Mouse (Mus musculus): ENCODE measurements around the gene Mamdc2. TPM values are rescaled to one million over a fixed set of nuclear protein-coding genes. Genes with fewer than 3 reads are reported as not detected.

Mamdc2 gene
- polyA plus RNA-seq, 1 experiment from 2014 or later = 1.2 TPM

DNA sequence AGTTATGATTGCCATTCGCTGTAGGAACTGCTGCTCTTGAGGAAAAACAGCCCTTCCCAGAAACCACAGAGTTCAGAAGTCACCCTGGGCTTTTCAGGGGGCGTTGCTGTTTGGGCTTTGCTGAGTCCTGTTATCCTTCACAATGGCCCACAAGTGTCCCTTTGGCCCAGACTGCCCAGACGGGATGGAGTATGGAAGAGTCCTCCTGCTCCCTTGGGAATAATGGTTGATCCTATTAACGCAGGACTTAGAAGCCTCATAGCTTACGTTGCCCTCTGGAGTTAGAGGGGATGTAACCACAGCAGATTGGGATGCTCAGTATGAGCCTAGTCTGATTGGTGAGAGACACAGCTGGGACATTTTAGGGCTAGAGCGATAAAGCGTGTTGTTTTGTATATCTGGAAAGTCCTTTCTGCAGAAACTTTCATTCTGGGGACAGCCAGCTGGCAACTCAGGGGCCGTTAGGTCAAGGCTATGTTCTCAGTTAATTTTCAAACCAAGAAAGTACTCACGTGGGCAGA, 94.3 kb downstream of the Mamdc2 start:
- Histone ChIP-seq H3K4me2 (no peak overlapping the region), H3K36me3 (no peaks in the 10 kb centered on the region), H3K4me3 (replicated peaks) (no peak overlapping the region), H3K27ac (replicated peaks) (no peak overlapping the region), H3K9me3 (replicated peaks) (no peaks in the 10 kb centered on the region), H3K4me1 (no peaks in the 10 kb centered on the region), H3K9ac (replicated peaks) (no peak overlapping the region), H3K27me3 (replicated peaks) (no peaks in the 10 kb centered on the region)
- ATAC-seq (ENCODE audit: low FRiP score) = no peak
- WGBS = 78% methylated on average over 9 of the region's 9 CpGs

DNA sequence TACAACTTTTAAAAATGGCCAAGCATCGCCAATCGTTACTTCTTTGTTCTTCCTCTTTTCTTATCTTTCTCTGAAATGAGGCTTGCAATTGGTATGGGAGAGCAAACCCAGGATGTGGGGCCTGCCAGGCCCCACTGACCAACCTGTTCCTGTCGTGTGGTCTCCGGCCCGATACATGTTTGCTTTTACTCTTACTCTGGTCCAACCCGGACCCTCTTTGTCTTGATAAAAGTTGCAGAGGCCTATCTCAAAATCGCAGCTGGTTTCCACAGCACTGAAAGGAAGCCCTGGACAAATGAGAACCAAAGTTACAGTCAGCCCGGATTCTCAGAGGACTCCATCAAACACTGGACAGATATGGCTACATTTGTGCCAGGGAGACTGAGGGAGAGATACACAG, 95.1 kb downstream of the Mamdc2 start:
- H3K4me3 ChIP-seq (replicated peaks) = no peak overlapping the region
- WGBS = 80% methylated on average over 8 of the region's 8 CpGs

DNA sequence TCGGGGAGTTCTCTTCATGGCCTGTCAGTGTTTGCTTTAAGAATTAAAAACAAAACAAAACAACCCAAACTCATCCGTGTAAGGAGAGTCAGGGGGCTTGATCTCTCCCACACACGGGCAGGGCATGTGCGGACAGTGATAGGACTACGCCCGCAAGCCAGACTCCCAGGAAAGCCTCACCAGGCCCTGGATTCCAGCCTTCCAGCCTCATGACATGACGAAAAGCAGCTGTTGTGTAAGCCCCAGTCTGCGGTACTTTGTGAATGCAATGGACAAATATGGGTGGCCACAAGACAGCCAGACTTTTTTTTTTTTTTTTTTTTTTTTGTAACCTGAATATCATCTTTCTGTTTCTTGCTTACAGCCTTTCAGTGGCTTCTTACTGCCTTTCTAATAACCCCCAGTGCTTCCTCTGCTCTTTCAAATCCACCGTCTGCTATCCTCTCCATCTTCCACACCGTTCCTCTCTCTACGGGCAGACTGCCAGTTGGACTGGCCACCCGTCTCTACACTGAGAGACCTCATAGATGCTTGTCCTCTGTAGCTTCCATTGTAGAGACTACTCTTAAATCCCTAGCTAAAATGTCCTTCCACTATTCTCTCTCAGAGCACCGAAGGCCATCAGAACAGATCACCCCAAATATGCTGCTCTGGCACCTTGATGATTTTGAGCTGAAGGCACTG, 96.3 kb downstream of the Mamdc2 start:
- no peaks in the 10 kb centered on the region for H3K9me3 ChIP-seq (replicated peaks)
- no peak overlapping the region for H3K4me2 ChIP-seq
- ATAC-seq (ENCODE audit: low FRiP score) = no peak
- H3K9ac ChIP-seq (replicated peaks) = no peak overlapping the region
- H3K27me3 ChIP-seq (replicated peaks) = no peaks in the 10 kb centered on the region
- no peaks in the 10 kb centered on the region for H3K36me3 ChIP-seq
- WGBS = 87% methylated on average over 13 of the region's 13 CpGs
- no peaks in the 10 kb centered on the region for H3K4me1 ChIP-seq
- H3K27ac ChIP-seq (replicated peaks) = no peak overlapping the region
- H3K4me3 ChIP-seq (replicated peaks) = no peak overlapping the region

More for the DNA sequence above, 95.1 kb downstream of the Mamdc2 start:
- no peak overlapping the region for H3K9ac ChIP-seq (replicated peaks)
- no peaks in the 10 kb centered on the region for H3K27me3 ChIP-seq (replicated peaks)
- ATAC-seq (ENCODE audit: low FRiP score) = no peak
- no peak overlapping the region for H3K27ac ChIP-seq (replicated peaks)
- no peaks in the 10 kb centered on the region for H3K4me1 ChIP-seq
- H3K36me3 ChIP-seq = no peaks in the 10 kb centered on the region
- no peak overlapping the region for H3K4me2 ChIP-seq
- H3K9me3 ChIP-seq (replicated peaks) = no peaks in the 10 kb centered on the region

DNA sequence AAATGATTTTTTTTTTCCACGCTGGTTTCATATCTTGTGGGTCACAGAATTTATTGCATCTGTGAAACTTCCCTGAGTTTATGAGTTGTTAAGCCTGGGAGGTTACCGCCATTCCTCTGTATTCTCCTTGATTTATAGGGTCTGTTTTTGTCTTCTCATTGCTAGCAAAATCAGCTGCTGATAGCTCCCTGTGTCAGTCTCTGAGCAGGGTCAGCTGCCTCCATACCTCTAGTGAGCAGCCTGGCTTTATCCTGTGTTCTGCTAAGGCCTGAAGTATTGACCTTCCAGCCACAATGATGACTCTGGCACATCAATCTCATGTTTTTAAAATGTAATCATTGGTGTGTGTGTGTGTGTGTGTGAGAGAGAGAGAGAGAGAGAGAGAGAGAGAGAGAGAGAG, 98.3 kb downstream of the Mamdc2 start:
- ATAC-seq (ENCODE audit: low FRiP score) = no peak
- no peak overlapping the region for H3K4me3 ChIP-seq (replicated peaks)
- H3K4me1 ChIP-seq = no peaks in the 10 kb centered on the region
- H3K9me3 ChIP-seq (replicated peaks) = no peaks in the 10 kb centered on the region
- no peak overlapping the region for H3K4me2 ChIP-seq
- no peak overlapping the region for H3K9ac ChIP-seq (replicated peaks)
- H3K27ac ChIP-seq (replicated peaks) = no peak overlapping the region
- no peaks in the 10 kb centered on the region for H3K27me3 ChIP-seq (replicated peaks)
- 36% methylated on average over 2 of the region's 2 CpGs for WGBS
- no peaks in the 10 kb centered on the region for H3K36me3 ChIP-seq

DNA sequence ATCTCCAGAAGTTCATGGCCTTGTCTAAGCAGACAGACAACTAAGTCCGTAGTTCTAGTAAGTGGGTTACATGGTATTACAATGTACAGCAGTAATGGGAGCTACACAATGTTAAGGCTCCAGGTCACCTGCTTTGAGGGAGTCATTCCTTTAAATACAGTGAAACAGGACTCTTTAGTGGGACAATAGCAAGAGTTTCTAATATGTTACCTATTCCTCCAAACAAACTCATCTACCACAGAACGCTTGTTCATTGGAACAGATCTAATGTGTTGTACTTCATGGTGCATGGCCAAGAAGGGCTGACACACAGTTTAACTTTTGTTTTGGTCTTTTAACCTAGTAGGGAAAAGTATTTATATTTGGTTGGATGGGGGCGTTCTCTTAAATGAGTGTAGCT, 105.5 kb downstream of the Mamdc2 start:
- ATAC-seq (ENCODE audit: low FRiP score) = no peak
- Histone ChIP-seq H3K4me2 (no peak overlapping the region), H3K4me3 (replicated peaks) (no peak overlapping the region), H3K9ac (replicated peaks) (no peak overlapping the region), H3K27ac (replicated peaks) (no peak overlapping the region), H3K9me3 (replicated peaks) (no peaks in the 10 kb centered on the region), H3K4me1 (no peaks in the 10 kb centered on the region), H3K27me3 (replicated peaks) (no peaks in the 10 kb centered on the region), H3K36me3 (no peaks in the 10 kb centered on the region)
- WGBS = 92% methylated on average over 3 of the region's 3 CpGs

DNA sequence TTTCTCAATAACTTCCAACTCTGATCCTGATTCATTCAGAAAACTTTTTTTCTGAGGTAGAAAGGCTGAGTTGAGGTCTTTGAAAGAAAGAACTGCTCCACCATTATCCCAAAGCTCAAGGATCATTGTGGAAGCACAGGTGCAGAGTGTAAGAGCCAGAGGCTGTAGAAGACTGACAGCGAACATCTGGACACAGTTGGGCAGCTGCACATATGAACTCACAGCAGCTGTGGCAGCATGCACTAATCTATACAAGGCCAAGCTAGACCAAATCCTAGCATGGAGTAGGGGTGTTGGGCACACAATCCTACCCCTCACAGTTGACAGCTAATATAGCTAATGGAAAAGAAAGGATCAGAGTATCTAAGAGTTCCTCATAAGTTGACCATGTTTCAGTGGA, 115.4 kb downstream of the Mamdc2 start:
- H3K9me3 ChIP-seq (replicated peaks) = no peaks in the 10 kb centered on the region
- ATAC-seq (ENCODE audit: low FRiP score) = no peak
- no peaks in the 10 kb centered on the region for H3K36me3 ChIP-seq
- H3K27ac ChIP-seq (replicated peaks) = no peak overlapping the region
- no peaks in the 10 kb centered on the region for H3K27me3 ChIP-seq (replicated peaks)
- no peak overlapping the region for H3K9ac ChIP-seq (replicated peaks)
- no peak overlapping the region for H3K4me3 ChIP-seq (replicated peaks)
- WGBS = 93% methylated on average over 1 of the region's 1 CpGs
- H3K4me2 ChIP-seq = no peak overlapping the region
- H3K4me1 ChIP-seq = no peaks in the 10 kb centered on the region

DNA sequence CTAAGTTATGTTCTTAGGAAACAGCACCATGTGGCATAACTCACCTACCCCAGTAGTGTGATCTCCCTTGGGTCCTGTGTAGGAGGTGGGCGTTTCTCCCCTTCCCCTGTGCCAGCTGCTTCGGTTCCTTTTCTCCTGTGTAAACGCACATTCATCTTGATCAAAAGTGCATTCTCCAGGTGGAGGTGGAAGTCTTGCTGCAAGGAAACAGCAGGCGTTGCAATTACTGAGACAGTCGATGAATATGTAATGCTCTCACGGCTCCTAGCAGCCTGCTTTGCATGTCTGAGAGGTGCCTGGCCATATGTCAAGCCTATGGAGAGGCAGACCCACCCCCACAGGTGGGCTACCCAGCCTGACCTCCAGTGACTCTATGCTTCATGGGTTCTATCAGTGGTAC, 117.4 kb downstream of the Mamdc2 start:
- no peak overlapping the region for H3K27ac ChIP-seq (replicated peaks)

DNA sequence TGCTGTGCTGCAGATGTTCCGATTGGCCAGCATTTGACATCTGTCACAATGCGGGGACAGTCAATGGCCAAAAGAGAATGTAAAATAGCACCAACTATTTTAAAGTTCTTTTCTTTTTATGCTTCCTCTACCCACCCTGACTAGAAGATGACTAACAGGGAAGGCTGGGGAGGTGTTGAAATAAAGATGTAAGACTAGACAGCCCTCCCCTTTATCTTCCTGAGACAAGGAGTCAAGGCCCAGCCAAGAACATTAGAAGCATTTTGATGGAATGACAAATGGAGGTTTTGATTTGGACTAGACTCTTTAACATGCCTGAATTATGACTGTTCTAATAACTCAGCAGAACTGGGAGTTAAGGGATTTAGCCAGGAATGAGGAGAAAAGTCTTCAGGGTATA, 118.9 kb downstream of the Mamdc2 start:
- no peaks in the 10 kb centered on the region for H3K4me1 ChIP-seq
- H3K9ac ChIP-seq (replicated peaks) = no peak overlapping the region
- H3K27me3 ChIP-seq (replicated peaks) = no peaks in the 10 kb centered on the region
- H3K36me3 ChIP-seq = no peaks in the 10 kb centered on the region
- WGBS = 91% methylated on average over 2 of the region's 2 CpGs
- no peak overlapping the region for H3K4me2 ChIP-seq
- no peak for ATAC-seq (ENCODE audit: low FRiP score)
- H3K4me3 ChIP-seq (replicated peaks) = no peak overlapping the region
- H3K9me3 ChIP-seq (replicated peaks) = no peaks in the 10 kb centered on the region
- no peak overlapping the region for H3K27ac ChIP-seq (replicated peaks)

More for the DNA sequence above, 117.4 kb downstream of the Mamdc2 start:
- H3K27me3 ChIP-seq (replicated peaks) = no peaks in the 10 kb centered on the region
- no peaks in the 10 kb centered on the region for H3K9me3 ChIP-seq (replicated peaks)
- ATAC-seq (ENCODE audit: low FRiP score) = no peak
- no peak overlapping the region for H3K9ac ChIP-seq (replicated peaks)
- H3K4me3 ChIP-seq (replicated peaks) = no peak overlapping the region
- no peaks in the 10 kb centered on the region for H3K4me1 ChIP-seq
- 34% methylated on average over 6 of the region's 6 CpGs for whole genome bisulfite sequencing
- no peaks in the 10 kb centered on the region for H3K36me3 ChIP-seq
- no peak overlapping the region for H3K4me2 ChIP-seq

DNA sequence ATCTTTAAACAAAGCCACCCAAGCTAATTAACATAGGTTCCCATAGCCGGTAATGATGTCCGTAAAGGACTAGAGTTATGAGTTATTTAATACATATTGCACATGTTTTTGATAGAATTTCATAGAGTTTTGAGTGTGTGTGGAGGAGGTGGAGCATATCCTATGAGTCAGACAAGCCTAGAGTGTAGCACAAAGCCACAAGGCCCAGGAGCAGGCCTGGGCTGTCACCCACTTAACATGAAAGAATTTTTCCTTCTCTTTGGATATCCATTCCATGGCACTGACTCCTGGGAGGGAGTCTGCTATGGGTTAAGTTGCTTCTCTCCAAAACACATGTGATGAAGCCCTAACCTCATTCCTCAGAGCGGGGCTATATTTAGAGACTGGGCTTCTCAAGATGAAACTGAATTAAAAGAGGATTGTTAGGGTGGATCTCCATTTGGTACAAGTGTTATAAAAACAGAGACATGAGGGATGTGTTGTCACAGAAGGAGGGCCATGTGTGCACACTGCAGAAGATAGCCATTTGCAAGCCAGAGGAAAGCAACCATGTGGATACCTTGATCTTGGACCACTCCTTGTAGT, 121.1 kb downstream of the Mamdc2 start:
- WGBS = 97% methylated on average over 3 of the region's 3 CpGs

DNA sequence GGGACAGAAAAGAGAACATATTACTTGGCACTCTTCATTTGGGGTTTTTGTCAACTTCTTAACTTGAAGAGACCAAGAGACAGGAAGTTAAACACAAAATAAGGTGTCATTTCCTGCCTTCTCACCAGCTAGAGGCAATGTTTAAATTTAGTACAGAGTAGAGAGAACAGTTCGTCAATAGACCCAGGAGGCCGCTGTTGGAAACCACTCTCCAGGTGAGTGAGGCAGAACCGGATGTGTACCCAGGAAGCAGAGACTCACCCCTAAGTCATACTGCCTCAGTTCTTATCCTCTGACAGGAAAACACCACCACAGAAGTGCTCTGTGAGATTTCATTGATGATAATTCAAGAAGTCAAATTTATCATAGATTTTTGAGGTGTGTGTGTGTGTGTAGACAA, 125.1 kb downstream of the Mamdc2 start:
- no peak overlapping the region for H3K4me3 ChIP-seq (replicated peaks)
- no peak overlapping the region for H3K9ac ChIP-seq (replicated peaks)
- H3K4me1 ChIP-seq = no peaks in the 10 kb centered on the region
- no peaks in the 10 kb centered on the region for H3K9me3 ChIP-seq (replicated peaks)
- no peak overlapping the region for H3K4me2 ChIP-seq
- H3K36me3 ChIP-seq = no peaks in the 10 kb centered on the region
- no peak for ATAC-seq (ENCODE audit: low FRiP score)
- no peaks in the 10 kb centered on the region for H3K27me3 ChIP-seq (replicated peaks)
- no peak overlapping the region for H3K27ac ChIP-seq (replicated peaks)
- WGBS = 85% methylated on average over 3 of the region's 3 CpGs

More for the DNA sequence above, 121.1 kb downstream of the Mamdc2 start:
- H3K27me3 ChIP-seq (replicated peaks) = no peaks in the 10 kb centered on the region
- H3K36me3 ChIP-seq = no peaks in the 10 kb centered on the region
- no peaks in the 10 kb centered on the region for H3K4me1 ChIP-seq
- H3K4me3 ChIP-seq (replicated peaks) = no peak overlapping the region
- no peak overlapping the region for H3K9ac ChIP-seq (replicated peaks)
- H3K9me3 ChIP-seq (replicated peaks) = no peaks in the 10 kb centered on the region
- no peak overlapping the region for H3K27ac ChIP-seq (replicated peaks)
- no peak overlapping the region for H3K4me2 ChIP-seq
- no peak for ATAC-seq (ENCODE audit: low FRiP score)

DNA sequence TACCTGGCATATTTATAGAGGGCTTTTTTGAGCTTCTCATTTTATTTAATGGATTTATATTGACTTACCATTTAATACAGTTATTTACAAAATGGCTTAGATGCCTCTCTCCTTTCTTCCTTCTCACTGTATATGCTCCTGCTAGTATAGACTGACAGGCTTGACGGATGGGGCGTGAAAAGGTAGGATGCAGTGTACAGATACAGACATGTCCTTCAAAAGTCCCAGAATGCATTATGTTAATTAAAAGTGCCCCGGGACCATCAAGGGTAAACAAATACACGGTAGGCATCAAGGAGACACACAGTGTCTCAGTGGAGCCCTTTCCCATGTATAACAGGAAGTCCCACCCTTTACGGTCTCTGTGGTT, 130.3 kb downstream of the Mamdc2 start:
- H3K9me3 ChIP-seq (replicated peaks) = no peaks in the 10 kb centered on the region
- WGBS = 71% methylated on average over 5 of the region's 5 CpGs
- peak overlapping the region; percentile 67; the same call in 1 of the 2 replicates for H3K27ac ChIP-seq (replicated peaks)
- H3K4me3 ChIP-seq (replicated peaks) = no peak overlapping the region
- H3K9ac ChIP-seq (replicated peaks) = no peak overlapping the region
- no peak overlapping the region for H3K4me2 ChIP-seq
- ATAC-seq (ENCODE audit: low FRiP score) = no peak
- no peaks in the 10 kb centered on the region for H3K36me3 ChIP-seq
- no peaks in the 10 kb centered on the region for H3K27me3 ChIP-seq (replicated peaks)
- H3K4me1 ChIP-seq = peaks cover 6% of the 10 kb centered on the region

DNA sequence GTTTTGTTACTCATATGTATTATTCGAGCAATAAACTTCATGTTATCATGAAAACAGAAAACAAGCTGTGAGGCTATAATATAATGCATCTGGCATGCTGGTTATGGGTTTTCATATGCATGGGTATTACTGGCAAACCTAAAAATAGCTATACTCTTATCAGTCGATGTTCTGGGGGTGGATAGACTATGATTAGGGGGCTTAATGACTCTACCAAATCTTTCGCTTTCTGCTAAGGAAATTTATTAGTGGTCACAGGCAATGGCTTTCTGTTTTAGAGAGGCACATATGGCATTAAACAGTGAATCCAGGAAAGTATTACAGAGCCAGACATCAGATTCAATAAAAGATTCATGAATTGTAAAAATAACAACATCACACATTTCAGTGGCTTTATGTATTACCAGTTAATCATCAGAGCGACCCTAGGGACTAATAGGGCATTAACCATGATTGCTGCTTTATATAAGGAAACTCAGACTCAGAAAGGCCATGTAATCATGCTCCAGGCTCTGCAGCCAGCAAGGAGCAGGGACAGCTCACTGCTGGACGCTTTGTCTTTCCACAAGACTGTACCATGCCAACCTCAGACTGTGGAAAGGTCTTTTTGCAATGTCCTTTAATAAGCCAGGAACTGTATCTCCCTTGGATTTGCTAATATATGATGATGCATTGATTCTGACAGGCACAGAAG, 130.8 kb downstream of the Mamdc2 start:
- Histone ChIP-seq H3K9ac (replicated peaks) (no peak overlapping the region), H3K27ac (replicated peaks) (peak overlapping the region; percentile 67; the same call in 1 of the 2 replicates), H3K4me1 (peaks cover 6% of the 10 kb centered on the region), H3K4me3 (replicated peaks) (no peak overlapping the region), H3K27me3 (replicated peaks) (no peaks in the 10 kb centered on the region), H3K9me3 (replicated peaks) (no peaks in the 10 kb centered on the region), H3K36me3 (no peaks in the 10 kb centered on the region), H3K4me2 (no peak overlapping the region)
- peak; percentile 41; the same call in 1 of the 2 replicates for ATAC-seq (ENCODE audit: low FRiP score)
- 43% methylated on average over 5 of the region's 5 CpGs for WGBS

Data from neural tube, embryonic 15.5 days (tissue).